Mouse (Mus musculus) retina, adult 2 months (tissue): ENCODE measurements around the gene Slc26a3.
"Not testable (repeated sequence)": the region's sequence is repeated elsewhere in the genome, so short reads cannot be mapped to it uniquely, and the experiment has no call there.

Experiments used
- DNase-seq: peaks from one replicate; pipeline ENCODE4 v3.0.0-alpha.2; 2012; ENCODE audit warnings: low read depth, low spot score

Gene Slc26a3

DNA sequence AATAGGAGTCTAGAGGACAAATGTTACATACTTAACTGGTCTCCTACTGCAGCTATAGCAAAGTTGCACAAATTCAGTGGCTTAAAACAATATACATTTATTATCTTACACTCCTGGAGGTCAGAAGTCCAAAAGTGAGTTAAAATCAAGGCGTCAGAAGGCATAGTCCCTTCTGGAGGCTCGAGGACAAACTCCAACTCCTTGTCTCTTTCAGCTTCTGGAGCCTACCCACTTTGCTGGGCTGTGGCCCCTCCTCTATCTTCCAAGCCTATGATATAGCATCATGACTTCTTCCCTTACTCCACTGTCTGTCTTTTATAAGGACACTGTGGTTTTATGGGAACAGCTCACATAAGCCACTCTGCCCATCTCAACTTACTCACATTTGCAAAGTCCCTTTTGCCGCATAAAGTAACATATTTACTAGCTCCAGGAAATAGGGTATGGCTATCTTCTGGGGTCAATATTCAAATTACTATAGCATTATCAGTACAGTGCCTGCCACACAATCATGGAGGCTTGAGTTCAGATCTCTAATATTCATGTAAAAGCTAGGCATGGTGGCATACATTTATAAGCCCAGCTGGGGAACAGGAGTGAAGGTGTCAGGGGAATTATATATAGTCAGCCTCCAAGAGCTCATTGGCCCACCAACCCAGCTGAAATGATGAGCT, 31.4 kb downstream of the Slc26a3 start:
- DNase-seq = no peak

DNA sequence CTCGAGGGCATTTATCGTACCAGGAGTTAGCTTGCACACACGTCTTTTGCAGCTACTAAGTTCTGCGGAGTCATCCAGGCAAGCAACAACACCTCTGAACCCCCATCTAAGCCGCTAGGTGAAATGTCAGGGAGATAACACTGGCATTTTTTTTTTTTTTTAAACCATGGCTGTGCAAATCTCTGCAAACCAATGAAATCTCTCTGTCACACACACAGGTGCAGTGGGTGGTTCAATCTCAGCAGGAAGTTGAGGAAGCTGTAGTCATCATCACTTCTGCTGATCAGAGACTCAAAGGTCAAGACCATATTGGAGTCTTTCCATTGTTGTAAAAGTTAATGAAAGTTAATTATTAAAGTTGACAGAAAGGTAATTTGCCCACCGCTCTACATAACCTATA, 47.1 kb downstream of the Slc26a3 start:
- no peak for DNase-seq

- DNase-seq = no peak
Observed at GRCm38 (mm10) chr12:31439612-31440011, 48.9 kb downstream of the Slc26a3 start.

DNA sequence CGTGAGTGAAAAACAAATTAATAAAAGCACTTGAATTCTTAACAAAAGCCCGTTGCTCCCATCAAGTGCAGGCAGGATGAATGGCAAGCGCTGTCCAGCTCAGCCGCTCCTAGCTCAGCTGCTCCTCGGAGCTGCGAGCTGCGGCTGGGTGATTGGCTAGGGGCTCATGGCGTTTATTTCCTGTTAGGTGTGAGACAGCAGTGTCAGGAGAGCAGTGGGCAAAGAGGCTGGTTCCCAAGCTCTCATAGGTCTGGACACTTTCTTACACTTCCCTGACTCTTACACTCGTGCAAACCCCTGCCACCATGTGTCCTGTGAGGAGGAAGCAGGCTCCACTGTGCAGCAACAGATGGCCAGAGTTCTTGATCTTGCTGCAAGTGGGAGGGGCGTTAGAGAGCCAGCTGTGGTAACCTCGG, 53.5 kb downstream of the Slc26a3 start:
- no peak for DNase-seq

DNA sequence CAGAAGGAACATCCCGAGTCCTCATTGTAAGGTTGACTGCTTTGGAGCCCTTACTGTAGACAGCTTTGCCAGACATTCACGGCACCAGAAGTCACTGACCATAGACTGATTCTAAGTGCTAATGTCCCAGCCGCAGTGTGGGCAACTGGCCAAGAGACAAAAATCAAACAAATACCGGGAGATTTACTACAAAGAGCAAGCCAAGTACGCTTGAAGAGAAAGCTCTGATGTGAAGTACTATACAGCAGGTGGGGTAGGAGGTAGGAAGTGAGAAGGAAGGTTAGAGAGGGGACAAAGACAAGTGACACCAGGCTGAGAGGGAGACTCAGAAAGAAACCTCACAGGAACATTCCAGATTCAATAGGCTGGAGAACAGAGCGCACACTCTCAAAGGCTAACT, 54.2 kb downstream of the Slc26a3 start:
- DNase-seq = no peak

GRCm38 (mm10) chr12:31449341-31449740, 58.7 kb downstream of the Slc26a3 start:
- no peak for DNase-seq

GRCm38 (mm10) chr12:31456271-31456670, 65.6 kb downstream of the Slc26a3 start:
- DNase-seq = no peak

DNA sequence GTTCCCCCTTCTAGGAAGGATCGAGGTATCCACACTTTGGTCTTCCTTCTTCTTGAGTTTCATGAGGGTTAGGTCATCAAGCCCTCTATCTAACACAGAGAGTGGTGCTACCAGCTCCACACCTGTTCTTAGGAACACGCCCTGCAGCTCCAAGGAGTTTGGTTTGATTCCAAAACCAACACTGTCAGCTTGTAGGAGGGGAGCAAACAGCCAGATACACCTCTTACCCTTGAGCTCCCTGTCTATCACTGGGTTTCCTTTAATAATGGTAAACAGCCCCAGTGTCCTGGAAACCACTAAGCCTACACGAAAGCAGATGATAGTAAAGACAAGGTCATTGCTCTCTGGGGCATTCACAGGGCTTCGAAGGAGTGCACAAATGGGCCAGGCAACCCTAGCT, 67.8 kb downstream of the Slc26a3 start:
- no peak for DNase-seq

- DNase-seq = not testable (repeated sequence)
Observed at GRCm38 (mm10) chr12:31460270-31460669, 69.6 kb downstream of the Slc26a3 start.

DNA sequence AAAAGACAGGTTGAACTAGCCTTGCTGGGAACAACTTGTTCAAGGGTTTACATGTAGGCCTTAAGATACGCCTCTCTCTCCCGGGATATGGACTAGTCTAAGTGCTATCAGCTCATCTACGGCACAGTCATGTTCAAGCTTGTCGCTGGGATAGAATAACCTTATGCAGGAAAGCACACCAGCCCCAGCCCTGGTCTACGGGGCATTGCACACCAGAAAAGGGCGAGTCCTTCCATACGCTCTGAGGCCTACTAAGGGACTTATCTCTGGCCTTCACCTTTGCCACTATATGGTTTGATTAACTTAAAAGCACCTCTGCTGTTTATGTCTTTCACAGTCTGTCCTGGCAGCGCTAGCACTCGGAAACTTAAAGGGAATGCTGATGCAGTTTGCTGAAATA, 70.7 kb downstream of the Slc26a3 start:
- DNase-seq = no peak

- no peak for DNase-seq
Observed at GRCm38 (mm10) chr12:31462615-31463014, 71.9 kb downstream of the Slc26a3 start.

GRCm38 (mm10) chr12:31478182-31478581, 87.5 kb downstream of the Slc26a3 start:
- not testable (repeated sequence) for DNase-seq

DNA sequence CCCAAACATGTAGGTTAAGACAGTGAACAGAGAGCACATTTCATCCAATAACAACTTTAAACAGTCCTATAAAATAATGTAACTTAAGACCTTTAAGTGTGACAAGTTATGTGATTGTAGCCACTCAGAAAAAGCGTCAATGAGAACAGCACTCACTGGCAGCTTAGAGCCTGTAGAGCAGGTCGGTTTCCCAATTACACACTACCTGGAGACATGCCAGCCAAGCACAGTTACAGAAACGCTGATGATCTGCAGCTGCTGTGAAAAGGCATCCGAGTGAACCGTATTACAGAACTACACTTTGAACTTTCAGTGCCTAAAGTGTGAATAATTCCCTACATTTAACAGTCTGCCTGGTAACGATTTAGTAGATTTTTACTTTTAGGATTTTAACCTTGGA, 95.8 kb downstream of the Slc26a3 start:
- no peak for DNase-seq

DNA sequence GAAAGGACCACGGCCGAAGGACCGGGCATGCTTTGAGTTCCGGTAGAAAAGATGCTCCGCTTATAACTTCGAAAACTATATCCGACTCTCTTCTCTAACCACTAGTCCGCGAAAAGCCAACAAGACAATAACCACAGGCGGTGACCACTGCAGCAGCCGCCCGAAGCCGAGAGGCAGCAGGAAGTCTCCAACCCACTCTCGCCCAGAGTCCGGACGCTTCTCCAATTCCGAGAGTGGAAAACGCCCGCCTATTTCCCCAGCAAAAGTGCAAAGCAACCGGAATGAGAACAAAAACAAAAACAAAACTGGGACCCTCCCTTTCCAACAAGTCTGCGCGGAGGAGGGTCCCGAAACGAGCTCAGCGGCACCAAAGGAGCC, 108.3 kb downstream of the Slc26a3 start:
- no peak for DNase-seq

- DNase-seq = peak; percentile 85
Observed at GRCm38 (mm10) chr12:31499314-31500131, 108.9 kb downstream of the Slc26a3 start, which contains the start of gene Cbll1. Gene Cbll1 (minus strand): TSS chr12:31499616.

- DNase-seq = no peak
Observed at GRCm38 (mm10) chr12:31500196-31500595, 109.5 kb downstream of the Slc26a3 start.

DNA sequence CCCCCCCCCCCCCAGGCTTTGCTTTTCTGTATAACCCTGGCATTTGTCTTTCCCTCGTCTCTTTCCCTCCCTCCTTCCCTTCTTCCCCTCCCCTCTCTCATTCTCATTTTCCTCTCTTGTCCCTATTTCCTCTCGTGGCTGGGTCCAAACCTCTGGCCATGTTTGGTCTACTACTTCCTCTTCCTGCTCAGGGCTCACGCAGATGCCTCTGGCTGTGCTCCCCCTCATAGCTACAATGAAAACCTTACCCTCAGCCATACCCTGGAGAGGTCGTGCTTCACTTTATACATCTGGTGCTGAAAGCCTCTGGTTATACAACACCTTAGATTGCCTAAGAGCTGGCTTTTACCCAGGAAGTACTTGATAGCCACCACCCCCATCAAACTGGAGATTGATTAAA, 110.6 kb downstream of the Slc26a3 start:
- no peak for DNase-seq

DNA sequence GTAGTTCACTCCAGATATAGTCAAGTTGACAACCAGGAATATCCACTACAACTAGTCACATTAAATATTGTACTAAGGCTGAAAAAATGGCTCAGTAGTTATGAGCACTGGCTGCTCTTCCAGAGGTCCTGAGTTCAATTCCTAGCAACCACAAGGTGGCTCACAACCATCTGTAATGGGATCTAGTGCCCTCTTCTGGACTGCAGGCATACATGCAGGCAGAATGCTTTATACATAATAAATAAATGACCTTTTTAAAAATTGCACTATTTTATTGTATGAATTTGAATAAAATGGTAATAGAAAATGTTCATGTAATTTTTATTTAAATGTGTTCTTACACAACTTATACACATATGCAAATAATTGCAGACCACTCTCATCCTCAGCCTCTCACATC, 112.5 kb downstream of the Slc26a3 start:
- no peak for DNase-seq

DNA sequence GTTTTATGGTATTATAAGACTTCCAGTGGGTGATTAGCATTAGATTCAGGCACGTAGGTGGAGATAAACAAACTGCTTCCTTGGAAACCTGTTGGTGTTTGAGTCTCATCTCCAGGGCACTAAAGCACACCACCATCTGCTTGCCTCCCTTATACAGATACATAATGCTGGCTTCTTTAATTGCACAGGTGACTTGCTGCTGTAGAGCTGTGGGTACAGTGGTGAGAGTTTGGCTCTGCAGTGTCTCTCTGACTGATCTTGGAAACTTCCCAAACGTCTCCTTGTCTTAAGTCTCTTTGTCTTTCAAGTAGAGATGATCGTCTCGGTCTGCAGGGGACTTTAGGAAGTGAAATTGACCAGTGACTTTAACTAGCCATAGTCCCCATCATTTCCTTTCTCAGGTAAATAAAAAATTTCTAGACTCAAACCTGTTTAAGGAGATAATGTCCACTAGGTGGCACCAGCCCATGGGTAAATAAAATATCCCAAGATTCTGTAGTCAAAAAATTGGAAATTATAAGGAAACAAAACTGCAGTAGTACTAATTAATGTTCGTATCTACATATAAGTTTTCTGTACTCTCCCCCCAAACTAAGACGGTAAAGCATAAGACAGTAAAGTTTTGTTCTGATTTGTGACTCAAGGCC, 117.2 kb downstream of the Slc26a3 start:
- no peak for DNase-seq

DNA sequence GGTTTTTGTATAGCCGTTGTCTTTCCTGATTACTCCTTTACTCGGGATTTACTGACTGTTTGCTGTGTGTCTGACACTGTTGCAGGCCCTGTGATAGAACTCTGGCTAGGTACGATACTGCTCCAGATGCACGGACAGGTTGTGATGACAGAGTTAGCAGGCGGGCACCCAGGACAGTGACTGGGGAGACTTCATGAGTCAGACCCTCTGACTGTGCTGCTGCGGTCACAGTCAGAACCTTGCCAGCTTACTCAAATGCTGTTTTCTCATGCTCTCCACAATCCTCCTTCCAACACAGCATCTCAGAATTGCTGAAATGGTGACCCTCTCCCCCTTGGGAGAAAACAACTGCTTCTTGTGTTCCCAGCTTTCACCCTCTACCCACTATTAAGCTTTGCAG, 117.8 kb downstream of the Slc26a3 start:
- no peak for DNase-seq

GRCm38 (mm10) chr12:31511218-31511617, 120.5 kb downstream of the Slc26a3 start:
- DNase-seq = no peak

GRCm38 (mm10) chr12:31512634-31513411, 122.2 kb downstream of the Slc26a3 start:
- DNase-seq = no peak
